Mouse (Mus musculus) heart, adult 2 months (tissue): ENCODE results near the gene Sprtn.

Source experiments
- CTCF ChIP-seq: fragments of 200-600 bp; IDR thresholded peaks from 2 replicates; pipeline ENCODE4 v1.8.1; 2022; ENCODE audit warnings: antibody characterized with exemption, mild to moderate bottlenecking, moderate library complexity
- EP300 ChIP-seq: fragments of 200-500 bp; IDR thresholded peaks from 2 replicates; pipeline ENCODE4 v1.6.1; 2011; ENCODE audit warnings: low read depth, low read length, control low read depth; ENCODE audit not compliant: insufficient read depth
- POLR2A ChIP-seq: fragments of 200-500 bp; IDR thresholded peaks from 2 replicates; pipeline ENCODE4 v1.6.1; 2011; ENCODE audit warnings: mild to moderate bottlenecking, low read depth, low read length, control low read depth; ENCODE audit not compliant: insufficient read depth

- TF ChIP-seq CTCF (no peak), POLR2A (no peak), EP300 (no peak)
Observed at GRCm38 (mm10) chr8:124930086-124930485, 32.4 kb downstream of the Sprtn start.
